23 mouse cellular contexts compared by ENCODE assay signal in genomic region chr6:92497279-92497678, GRCm38 (mm10).
A peak's percentile ranks its signal among the peaks of the same experiment; 100 is the strongest.
DNase-seq lines count a peak whose midpoint lies in the region; ATAC-seq lines count a peak whose summit lies in the region.
"Had no signal": no experiment of that assay in that cellular context is flagged by ENCODE, and none has a peak within 500 bp of the region (broad histone marks: within the 10 kb centered on the region; RNA-seq: fewer than 3 reads in every experiment).

No protein-coding gene starts in this region.

- H3K9ac ChIP-seq in hindbrain, embryonic 15.5 days = no peak overlapping the region
- H3K9ac ChIP-seq: embryonic facial prominence, embryonic 15.5 days; heart, embryonic 13.5 days had no signal

- H3K4me1 ChIP-seq in hindbrain, embryonic 15.5 days (replicated peaks) = peaks cover 19% of the 10 kb centered on the region
- H3K4me1 ChIP-seq in hindbrain, embryonic 10.5 days (replicated peaks) = peaks cover 7% of the 10 kb centered on the region; the same call in 1 of the 2 replicates

- 0 out of 2 replicates have a peak, but pooled peaks have one; percentile 19 for ATAC-seq in hindbrain, embryonic 15.5 days (ENCODE audit: low FRiP score, low read depth)
- ATAC-seq: activated CD4-positive, CD25-positive, alpha-beta regulatory T cell, adult 4 months; forebrain, embryonic 14.5 days; inflammation-experienced regulatory T-cells, adult 6 months; intestine, postnatal 0 days; Patski had no signal

- no peaks in the 10 kb centered on the region for H3K36me3 ChIP-seq in hindbrain, embryonic 15.5 days
- no peaks in the 10 kb centered on the region for H3K36me3 ChIP-seq in hindbrain, embryonic 10.5 days
- H3K36me3 ChIP-seq: embryonic facial prominence, embryonic 15.5 days; forebrain, embryonic 10.5 days had no signal

- no peaks in the 10 kb centered on the region for H3K9me3 ChIP-seq in hindbrain, embryonic 15.5 days
- no peaks in the 10 kb centered on the region for H3K9me3 ChIP-seq in hindbrain, embryonic 10.5 days
- H3K9me3 ChIP-seq: embryonic facial prominence, embryonic 15.5 days; forebrain, embryonic 10.5 days; heart, embryonic 13.5 days had no signal

- H3K27ac ChIP-seq in hindbrain, embryonic 15.5 days (replicated peaks) = no peak overlapping the region; the same call in 1 of the 2 replicates
- no peak overlapping the region for H3K27ac ChIP-seq in hindbrain, embryonic 10.5 days
- H3K27ac ChIP-seq: embryonic facial prominence, embryonic 15.5 days; forebrain, embryonic 10.5 days; gastrocnemius, adult 2 months had no signal

- no peak overlapping the region for H3K4me2 ChIP-seq in hindbrain, embryonic 15.5 days
- H3K4me2 ChIP-seq: embryonic facial prominence, embryonic 15.5 days; heart, embryonic 13.5 days had no signal

- no peaks in the 10 kb centered on the region for H3K27me3 ChIP-seq in hindbrain, embryonic 15.5 days
- H3K27me3 ChIP-seq in hindbrain, embryonic 10.5 days (ENCODE audit: insufficient read depth, poor library complexity, severe bottlenecking) = no peaks in the 10 kb centered on the region
- H3K27me3 ChIP-seq: embryonic facial prominence, embryonic 15.5 days; heart, embryonic 13.5 days; Patski had no signal

- intact Hi-C loops in left cerebral cortex, postnatal 4 days (cut with DNase I) = no loop called here

- peak; percentile 75 to 84 for DNase-seq in cerebellum, postnatal 10 days
- DNase-seq in cerebellum, adult 11-12 months = no peak
- no peak for DNase-seq in hindbrain, embryonic 10.5 days (ENCODE audit: low spot score)
- peak; percentile 75 for DNase-seq in left cerebral cortex, postnatal 4 days
- no peak for DNase-seq in left cerebral cortex, adult 18-20 months (ENCODE audit: low spot score in 2 of 2)
- DNase-seq in Muller cell, postnatal 12 days (ENCODE audit: inconsistent ontology term) = peak; percentile 67
- DNase-seq: adrenal gland, adult 2 months; adrenal gland, postnatal 25 days; cerebellum, adult 8-10 months; embryo, embryonic 11 days; gastrocnemius, adult 2 months; gastrocnemius, postnatal 25 days; heart, postnatal 4 days had no signal

- H3K4me3 ChIP-seq in hindbrain, embryonic 15.5 days = no peak overlapping the region
- H3K4me3 ChIP-seq in hindbrain, embryonic 10.5 days = no peak overlapping the region
- H3K4me3 ChIP-seq: embryonic facial prominence, embryonic 15.5 days; erythroblast, embryonic 14.5 days; forebrain, embryonic 10.5 days; gastrocnemius, adult 2 months; heart, embryonic 13.5 days had no signal

- 73% methylated on average over 4 of the region's 4 CpGs for WGBS in hindbrain, embryonic 15.5 days
- WGBS in hindbrain, embryonic 10.5 days = 84% methylated on average over 4 of the region's 4 CpGs

Comparison
In these comparisons a context has a peak if more than half of its experiments do, and no peak if none do; other contexts are left out.
1. DNase-seq: peak in cerebellum, postnatal 10 days (2 of 2), left cerebral cortex, postnatal 4 days (single experiment) and Muller cell, postnatal 12 days (single experiment); none in cerebellum, adult 11-12 months (single experiment), hindbrain, embryonic 10.5 days (single experiment) and left cerebral cortex, adult 18-20 months (0 of 2).